Mouse (Mus musculus): ENCODE measurements around the gene Ints6l. TPM values are rescaled to one million over a fixed set of nuclear protein-coding genes. Genes with fewer than 3 reads are reported as not detected.

Gene Ints6l
- polyA plus RNA-seq, 1 experiment from 2014 or later: 30.1 TPM

- Histone ChIP-seq H3K4me3 (replicated peaks) (no peak overlapping the region), H3K36me3 (no peaks in the 10 kb centered on the region), H3K9ac (no peak overlapping the region), H3K27ac (replicated peaks) (no peak overlapping the region), H3K4me1 (no peaks in the 10 kb centered on the region), H3K27me3 (no peaks in the 10 kb centered on the region), H3K4me2 (replicated peaks) (no peak overlapping the region), H3K9me3 (replicated peaks) (no peaks in the 10 kb centered on the region)
- WGBS: 60% methylated on average over 4 of the region's 4 CpGs
- no peak for ATAC-seq (ENCODE audit: insufficient number of reproducible peaks, low FRiP score, low TSS enrichment, low read depth)
These were observed 82.5 kb downstream of the Ints6l start for GRCm38 (mm10) chrX:56537162-56537561.

- H3K27me3 ChIP-seq: no peaks in the 10 kb centered on the region
- no peak within 1 kb of the TSS for H3K4me3 ChIP-seq (replicated peaks)
- H3K4me1 ChIP-seq: no peaks in the 10 kb centered on the region
- H3K9ac ChIP-seq: no peak within 1 kb of the TSS
- 75% methylated on average over 7 of the region's 7 CpGs for WGBS
- no peaks in the 10 kb centered on the region for H3K9me3 ChIP-seq (replicated peaks)
- ATAC-seq (ENCODE audit: insufficient number of reproducible peaks, low FRiP score, low TSS enrichment, low read depth): no peak
- no peak within 1 kb of the TSS for H3K27ac ChIP-seq (replicated peaks)
- no peaks in the 10 kb centered on the region for H3K36me3 ChIP-seq
- H3K4me2 ChIP-seq (replicated peaks): no peak within 1 kb of the TSS
These were observed 94.8 kb downstream of the Ints6l start, which contains the start of gene Gm648 for GRCm38 (mm10) chrX:56549506-56549905. TSS of gene Gm648 (minus strand) at chrX:56549606.

- 78% methylated on average over 3 of the region's 3 CpGs for WGBS
- ATAC-seq (ENCODE audit: insufficient number of reproducible peaks, low FRiP score, low TSS enrichment, low read depth): no peak
- H3K9me3 ChIP-seq (replicated peaks): no peaks in the 10 kb centered on the region
- H3K9ac ChIP-seq: no peak overlapping the region
- H3K4me1 ChIP-seq: no peaks in the 10 kb centered on the region
- no peak overlapping the region for H3K4me3 ChIP-seq (replicated peaks)
- no peak overlapping the region for H3K27ac ChIP-seq (replicated peaks)
- H3K36me3 ChIP-seq: no peaks in the 10 kb centered on the region
- no peaks in the 10 kb centered on the region for H3K27me3 ChIP-seq
- H3K4me2 ChIP-seq (replicated peaks): no peak overlapping the region
These were observed 98.9 kb downstream of the Ints6l start for GRCm38 (mm10) chrX:56553584-56553983.

Other genes with a start within 250 kb of the Ints6l start
- gene Gm773, start 242.0 kb upstream of the Ints6l start, polyA plus RNA-seq (2015; fragmentation: Nextera tagmentation; extraction: Ambion mirVana): not detected in 2 replicates
- 10.1 and 10.2 TPM in 2 replicates for gene Zfp449, start 108.5 kb upstream of the Ints6l start, polyA plus RNA-seq (2015; fragmentation: Nextera tagmentation; extraction: Ambion mirVana)
- 4.6 and 4.8 TPM in 2 replicates for gene Smim10l2a, start 80.3 kb upstream of the Ints6l start, polyA plus RNA-seq (2015; fragmentation: Nextera tagmentation; extraction: Ambion mirVana)
- gene Gm2174, start 6.9 kb upstream of the Ints6l start, polyA plus RNA-seq (2015; fragmentation: Nextera tagmentation; extraction: Ambion mirVana): 2.5 and 2.6 TPM in 2 replicates
- gene Gm10477, start 69.9 kb downstream of the Ints6l start, polyA plus RNA-seq (2015; fragmentation: Nextera tagmentation; extraction: Ambion mirVana): not detected in 2 replicates
- gene Gm648, start 94.7 kb downstream of the Ints6l start, polyA plus RNA-seq (2015; fragmentation: Nextera tagmentation; extraction: Ambion mirVana): 0.21 TPM in 1 of 2 replicates, not detected in the other
- gene Mmgt1, start 143.2 kb downstream of the Ints6l start, polyA plus RNA-seq (2015; fragmentation: Nextera tagmentation; extraction: Ambion mirVana): 24.6 and 24.8 TPM in 2 replicates
- 14.8 and 15.5 TPM in 2 replicates for gene Slc9a6, start 154.9 kb downstream of the Ints6l start, polyA plus RNA-seq (2015; fragmentation: Nextera tagmentation; extraction: Ambion mirVana)